Mouse (Mus musculus): ENCODE results near the gene Tex26.

GRCm38 (mm10) chr5:149440180-149440573 is 717 bp downstream of the Tex26 start:
- no peak for TF ChIP-seq EP300 (IDR thresholded peaks at IDR 0.05; ENCODE audit: low read depth)
- TF ChIP-seq CTCF (IDR thresholded peaks at IDR 0.05; ENCODE audit: low read depth): no peak
